Mouse (Mus musculus): ENCODE measurements around the gene Slc3a1. TPM values are rescaled to one million over a fixed set of nuclear protein-coding genes. Genes with fewer than 3 reads are reported as not detected.

The Slc3a1 gene
- total RNA-seq, 2 experiments from 2014 or later, result not detected

DNA sequence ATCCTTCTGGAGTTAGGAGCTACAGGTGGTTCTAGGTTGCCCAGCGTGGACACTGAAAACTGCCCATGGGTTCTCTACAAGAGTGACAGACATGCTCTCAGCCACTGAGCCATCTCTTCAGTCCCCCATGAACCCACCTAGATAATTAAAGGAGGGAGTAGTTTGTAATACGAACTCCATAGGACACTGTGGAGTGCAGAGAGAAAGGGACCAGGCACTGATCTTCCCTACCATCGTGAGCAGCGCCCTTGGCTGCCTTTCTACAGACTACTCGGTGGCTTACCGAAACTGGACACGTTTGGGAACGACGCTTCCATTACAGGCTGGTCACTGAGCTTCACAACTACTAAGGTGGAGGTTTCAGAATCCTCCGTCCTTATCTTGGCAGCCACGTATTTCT lies 52.6 kb downstream of the Slc3a1 start:
- ATAC-seq (replicated peaks; ENCODE audit: low FRiP score, poor library complexity, severe bottlenecking), result no peak

DNA sequence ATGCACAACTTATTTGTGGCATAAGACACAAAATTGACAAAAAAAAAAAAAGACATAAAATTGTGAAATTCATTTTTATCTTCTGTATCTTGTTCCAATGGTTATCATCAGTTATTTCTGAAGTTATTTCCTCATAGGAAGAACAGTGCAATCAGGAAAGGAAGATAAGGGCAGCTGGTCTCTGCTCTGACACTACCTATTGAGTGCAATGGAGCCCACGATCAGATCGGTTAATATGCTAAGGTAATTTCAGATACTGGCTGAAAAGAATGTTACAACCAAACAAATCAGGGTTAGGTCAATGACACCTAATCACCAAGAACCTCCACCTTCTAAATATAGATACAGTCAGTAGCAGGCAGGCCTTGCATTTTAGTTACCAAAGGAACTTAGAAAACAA lies 57.2 kb downstream of the Slc3a1 start:
- ATAC-seq (replicated peaks; ENCODE audit: low FRiP score, poor library complexity, severe bottlenecking), result no peak

DNA sequence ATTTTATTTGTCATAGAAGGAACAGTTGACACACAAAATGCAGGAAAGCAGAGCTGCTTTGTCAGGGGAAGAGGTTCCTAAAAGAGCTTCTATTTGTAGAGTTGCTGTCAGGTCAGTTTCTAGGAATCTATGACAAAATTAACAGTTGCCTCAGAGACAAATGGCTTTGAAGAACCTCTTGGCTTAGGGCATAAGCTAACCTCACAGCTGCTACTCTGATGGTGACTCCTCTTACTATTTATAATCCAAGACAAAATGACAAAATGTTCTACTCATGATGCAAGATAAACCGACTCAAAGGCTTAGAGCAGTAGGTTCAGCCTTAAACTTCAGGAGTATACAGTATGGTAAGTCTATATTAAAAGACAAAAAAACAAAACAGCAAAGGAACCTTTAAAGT lies 58.3 kb downstream of the Slc3a1 start:
- no peak for ATAC-seq (replicated peaks; ENCODE audit: low FRiP score, poor library complexity, severe bottlenecking)

DNA sequence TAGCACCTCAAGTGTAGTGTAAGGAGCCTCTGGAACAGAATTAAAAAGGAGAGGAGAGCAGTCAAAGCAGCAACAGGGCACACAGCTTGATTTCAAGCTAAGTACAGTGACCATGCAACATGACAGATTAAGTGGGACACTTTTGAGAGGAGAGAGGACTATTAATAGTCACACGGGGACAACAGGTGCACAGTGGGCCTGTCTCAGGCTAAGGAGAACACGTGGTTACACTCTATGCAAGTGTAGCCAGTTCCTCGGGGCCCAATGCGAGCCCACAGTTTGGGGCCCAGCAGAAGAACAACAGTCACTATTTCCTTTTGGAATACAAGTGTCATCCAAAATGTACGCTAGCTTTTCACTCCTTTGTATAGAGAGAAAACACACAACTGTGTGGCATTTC lies 59.4 kb downstream of the Slc3a1 start:
- no peak for ATAC-seq (replicated peaks; ENCODE audit: low FRiP score, poor library complexity, severe bottlenecking)

DNA sequence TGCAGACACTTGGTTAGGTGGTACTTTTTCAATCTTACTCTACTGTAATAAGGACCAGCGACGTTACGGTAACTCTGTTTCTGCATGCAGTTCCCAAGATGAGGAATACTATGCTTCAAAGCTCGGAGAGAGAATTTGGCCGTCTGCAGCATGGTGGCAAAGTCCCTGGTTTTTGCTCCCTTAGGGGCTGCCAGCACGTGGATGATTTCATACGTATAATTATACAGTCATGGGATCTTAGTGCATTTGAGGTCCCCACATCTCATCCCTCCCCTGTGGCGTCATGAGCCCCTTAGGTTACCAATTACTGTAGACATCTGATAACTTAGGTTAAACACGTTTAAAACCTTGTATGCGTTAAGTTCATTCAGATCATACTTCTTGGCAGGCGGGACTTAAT lies 60.2 kb downstream of the Slc3a1 start:
- ATAC-seq (replicated peaks; ENCODE audit: low FRiP score, poor library complexity, severe bottlenecking), result no peak

DNA sequence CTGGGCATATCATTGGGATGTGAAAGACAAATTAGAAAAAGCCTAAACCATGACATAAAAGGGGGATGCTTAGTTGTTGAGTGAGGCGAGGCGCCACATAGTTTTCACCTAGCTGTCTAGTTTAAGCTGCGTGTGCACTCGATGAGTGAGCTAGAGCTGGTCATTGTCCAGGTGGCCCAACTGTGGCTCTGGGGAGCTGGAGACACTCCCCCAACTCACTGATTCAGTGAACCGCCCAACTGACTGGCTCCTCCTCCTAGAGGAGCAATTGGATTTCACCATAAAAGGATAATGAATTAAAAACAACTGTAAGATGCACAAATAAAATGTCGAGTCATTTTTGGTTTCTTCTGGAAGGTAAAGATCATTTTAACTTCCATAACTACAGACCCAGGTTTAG lies 60.8 kb downstream of the Slc3a1 start:
- ATAC-seq (replicated peaks; ENCODE audit: low FRiP score, poor library complexity, severe bottlenecking), result no peak

DNA sequence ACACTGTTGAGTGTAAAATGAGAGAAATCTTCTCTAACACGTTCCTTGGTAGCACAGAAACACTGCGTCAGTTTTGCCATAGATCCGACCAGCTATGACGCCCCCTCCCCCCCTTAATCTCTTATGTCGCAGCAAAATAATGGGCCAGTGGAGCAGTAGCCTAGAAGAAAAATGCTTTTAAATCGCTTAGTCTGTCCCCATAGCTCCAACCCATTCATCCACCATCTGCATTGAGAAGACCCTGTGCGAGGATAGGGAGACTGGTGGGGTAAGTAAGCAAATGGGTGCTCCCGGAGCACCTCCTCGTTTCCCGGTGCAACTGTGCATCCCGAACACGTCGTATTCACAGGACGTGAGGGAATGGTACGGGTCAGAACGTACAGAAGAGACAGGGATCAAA lies 61.4 kb downstream of the Slc3a1 start:
- no peak for ATAC-seq (replicated peaks; ENCODE audit: low FRiP score, poor library complexity, severe bottlenecking)

DNA sequence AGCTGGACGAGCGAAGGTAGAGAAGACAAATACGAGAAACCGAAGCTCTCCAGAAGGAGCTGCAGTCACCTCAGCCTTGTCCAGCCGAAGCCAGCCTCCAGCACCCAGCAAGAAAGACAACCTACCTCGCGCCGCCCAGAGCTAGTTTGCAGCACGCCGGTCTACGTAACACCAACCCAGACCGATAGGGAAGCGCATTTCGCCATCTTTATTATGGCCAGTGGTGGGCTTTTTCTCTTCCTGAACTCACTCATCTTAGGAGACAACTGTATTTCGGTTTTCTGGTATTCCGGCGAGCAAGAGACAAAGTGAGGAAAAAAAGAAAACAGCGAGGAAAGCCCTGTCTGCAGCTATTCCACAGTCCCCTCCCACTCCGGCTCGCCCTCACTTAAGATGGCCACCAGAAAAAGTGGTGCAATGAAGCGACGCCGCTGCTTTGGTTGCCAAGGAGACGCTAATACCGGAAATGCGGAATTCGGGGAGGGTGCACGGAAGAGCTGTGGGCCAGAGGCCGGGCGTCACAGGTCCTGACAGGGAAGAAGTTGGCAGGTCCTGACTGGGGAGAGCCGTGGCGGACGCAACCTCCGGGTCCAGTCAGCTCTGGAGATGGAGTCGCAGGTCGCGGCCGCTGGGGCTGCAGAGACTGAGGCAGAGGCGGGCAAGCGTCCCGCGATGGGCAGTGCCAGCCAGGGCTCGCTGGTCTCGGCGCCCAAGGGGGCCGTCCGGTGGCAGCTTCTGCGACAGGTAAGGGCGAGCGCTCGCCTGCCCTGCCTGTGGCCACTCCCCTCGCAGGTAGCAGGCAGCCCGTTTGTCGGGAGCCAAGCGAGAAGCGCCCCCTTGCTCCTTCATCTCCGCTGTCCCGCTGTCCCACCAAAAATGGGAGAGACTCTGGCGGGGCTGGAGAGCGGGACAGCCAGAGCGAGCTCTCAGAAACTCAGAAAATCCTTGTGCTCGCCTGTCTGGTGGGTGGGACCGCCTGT lies 62.2 kb downstream of the Slc3a1 start, which contains the start of the genes Prepl and Camkmt:
Gene Prepl, minus strand, starts transcription at position 122 of the 980 bp plus-strand sequence.
Gene Camkmt, plus strand, starts transcription at position 433 of the 980 bp plus-strand sequence.
- peak; percentile 96 for ATAC-seq (replicated peaks; ENCODE audit: low FRiP score, poor library complexity, severe bottlenecking)

DNA sequence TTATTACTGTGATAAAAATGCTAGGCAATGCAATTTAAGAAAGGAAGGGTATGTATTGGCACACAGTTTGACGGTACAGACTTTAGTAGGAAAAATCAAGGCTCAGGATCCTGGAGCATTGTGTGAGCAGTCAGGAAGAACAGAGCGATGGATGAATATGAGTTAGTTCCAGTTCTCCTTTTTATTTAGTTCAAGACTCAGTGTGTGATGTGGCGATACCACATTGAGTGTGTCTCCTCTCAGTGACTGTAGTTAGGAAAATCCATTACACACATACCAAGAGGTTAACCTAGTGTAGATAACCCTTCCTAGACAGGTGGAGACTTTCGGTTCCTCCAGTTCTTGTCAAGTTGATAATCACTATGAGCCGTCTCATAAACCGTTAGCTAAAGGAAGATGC lies 63.6 kb downstream of the Slc3a1 start:
- no peak for ATAC-seq (replicated peaks; ENCODE audit: low FRiP score, poor library complexity, severe bottlenecking)

DNA sequence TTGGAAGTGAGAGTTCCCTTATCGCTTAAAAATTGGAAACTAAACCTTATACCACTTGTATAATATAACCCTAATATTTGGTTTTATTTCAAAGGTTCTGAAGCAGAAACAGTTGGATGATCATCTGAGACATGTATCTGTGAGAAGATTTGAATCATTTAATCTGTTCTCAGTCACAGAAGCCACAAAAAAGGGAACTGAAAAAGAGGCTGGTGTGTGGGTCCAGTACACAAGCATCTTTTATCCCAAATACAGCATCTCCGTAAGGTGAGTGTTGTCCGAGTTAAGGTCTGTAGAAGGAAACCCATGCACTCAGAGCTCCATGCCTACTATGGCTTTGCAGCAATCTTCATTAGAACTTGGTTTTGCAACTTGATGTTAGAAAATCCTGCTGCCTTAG lies 68.2 kb downstream of the Slc3a1 start:
- no peak for ATAC-seq (replicated peaks; ENCODE audit: low FRiP score, poor library complexity, severe bottlenecking)

DNA sequence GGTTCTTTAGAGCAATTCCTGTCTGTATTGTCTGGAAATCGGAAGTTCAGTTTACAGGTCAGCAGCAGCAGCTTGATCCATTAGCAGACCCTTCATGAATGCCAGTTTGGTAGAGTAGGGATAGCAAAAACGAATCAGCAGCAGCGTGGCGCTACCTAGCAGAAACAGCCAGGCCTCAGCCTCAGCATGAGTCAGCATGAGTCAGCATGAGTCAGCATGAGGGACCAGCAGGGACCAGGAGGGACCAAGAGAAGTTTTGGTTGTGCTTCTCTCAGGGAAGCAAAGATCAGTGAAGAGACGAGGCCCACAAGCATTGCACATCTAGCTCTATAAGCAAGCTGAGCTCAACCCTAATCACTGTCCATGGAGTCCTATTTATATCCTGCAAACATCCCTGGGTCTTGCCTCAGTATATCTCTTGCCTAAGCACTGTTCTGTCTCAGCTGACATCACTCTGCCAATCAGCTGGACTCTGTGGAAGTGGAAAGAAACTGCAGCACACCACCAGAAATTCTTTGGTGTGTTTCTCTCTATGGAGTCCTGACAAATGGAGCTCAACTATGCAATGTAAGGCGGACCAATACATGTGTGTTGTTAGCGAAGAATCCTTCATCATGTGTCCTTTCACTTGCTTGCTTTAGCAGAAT lies 70.6 kb downstream of the Slc3a1 start:
- ATAC-seq (replicated peaks; ENCODE audit: low FRiP score, poor library complexity, severe bottlenecking), result peak; percentile 85

DNA sequence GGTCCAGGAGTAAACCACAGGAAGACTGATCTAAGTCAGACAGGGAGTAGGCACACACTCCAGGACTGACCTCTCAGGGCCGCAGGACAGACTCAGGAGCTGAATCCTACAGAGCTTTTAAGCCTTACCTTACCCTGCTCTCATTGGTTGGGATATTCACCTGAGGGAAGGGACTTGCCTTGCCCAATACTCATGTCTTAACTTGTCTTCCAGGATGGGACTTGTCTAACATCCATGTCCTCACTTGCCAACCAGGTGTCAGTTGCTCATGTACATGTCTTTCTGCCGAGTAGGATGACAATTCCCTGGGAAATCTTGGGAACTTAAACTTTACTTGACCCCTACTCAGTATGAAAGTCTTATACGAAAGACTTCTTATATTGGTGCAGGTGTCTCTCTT lies 72.1 kb downstream of the Slc3a1 start:
- ATAC-seq (replicated peaks; ENCODE audit: low FRiP score, poor library complexity, severe bottlenecking), result no peak

DNA sequence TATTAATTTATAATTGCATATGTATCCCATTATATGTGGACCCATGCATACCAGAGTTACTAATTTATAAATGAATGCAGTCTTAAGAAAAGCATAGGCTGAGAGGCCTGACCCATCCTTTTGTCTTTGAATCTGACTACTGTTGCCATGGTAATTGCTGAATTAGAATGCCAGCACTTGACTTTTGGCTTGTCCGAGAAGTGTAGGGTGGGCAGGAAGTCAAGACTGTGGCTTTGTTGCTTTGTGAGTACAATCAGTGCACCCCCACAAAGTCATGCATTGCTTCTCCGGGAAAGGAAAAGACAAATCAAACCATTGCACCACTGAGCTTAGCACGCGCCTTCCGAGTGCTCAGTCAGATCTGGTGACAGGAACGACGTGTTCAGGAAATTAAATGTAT lies 73.6 kb downstream of the Slc3a1 start:
- ATAC-seq (replicated peaks; ENCODE audit: low FRiP score, poor library complexity, severe bottlenecking), result no peak

DNA sequence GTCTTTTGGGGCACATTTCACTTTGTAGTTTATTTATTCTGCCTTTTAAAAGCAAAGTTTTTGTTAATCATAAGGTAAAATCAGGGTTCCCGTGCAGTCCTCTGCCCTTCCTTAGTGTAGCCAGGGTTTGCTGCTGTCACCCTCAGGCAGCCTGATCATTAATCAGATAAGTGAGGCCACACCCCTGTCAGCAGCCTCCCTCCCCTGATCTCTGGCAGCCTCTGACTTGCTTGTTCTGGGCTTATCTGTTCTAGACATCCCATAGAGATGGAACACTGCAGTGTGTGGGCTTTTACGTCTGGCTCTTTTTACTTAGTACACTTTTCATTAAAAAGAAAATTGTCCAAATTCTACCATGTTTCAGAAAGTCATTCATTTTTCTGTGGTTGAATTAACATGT lies 75.1 kb downstream of the Slc3a1 start:
- ATAC-seq (replicated peaks; ENCODE audit: low FRiP score, poor library complexity, severe bottlenecking), result peak; percentile 70; the same call in 1 of the 2 replicates

DNA sequence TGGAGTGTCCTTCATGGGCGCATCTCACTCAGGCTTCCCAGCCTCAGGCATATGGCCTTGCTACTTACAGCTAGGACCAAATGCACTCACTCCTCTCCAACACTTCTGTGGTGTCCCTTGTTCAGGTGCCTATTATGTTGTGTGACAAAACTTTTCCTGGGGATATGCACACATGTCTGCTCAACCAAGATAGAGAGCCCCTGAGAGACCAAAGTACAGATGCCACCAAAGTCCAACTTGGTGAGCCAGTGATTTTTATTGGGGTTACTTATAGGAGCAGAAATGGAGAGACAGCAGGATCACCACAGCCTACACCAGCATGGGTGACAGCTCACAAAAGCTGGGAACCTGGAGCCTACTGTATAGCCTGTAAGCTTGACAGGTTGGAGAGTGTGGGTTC lies 82.5 kb downstream of the Slc3a1 start:
- no peak for ATAC-seq (replicated peaks; ENCODE audit: low FRiP score, poor library complexity, severe bottlenecking)

DNA sequence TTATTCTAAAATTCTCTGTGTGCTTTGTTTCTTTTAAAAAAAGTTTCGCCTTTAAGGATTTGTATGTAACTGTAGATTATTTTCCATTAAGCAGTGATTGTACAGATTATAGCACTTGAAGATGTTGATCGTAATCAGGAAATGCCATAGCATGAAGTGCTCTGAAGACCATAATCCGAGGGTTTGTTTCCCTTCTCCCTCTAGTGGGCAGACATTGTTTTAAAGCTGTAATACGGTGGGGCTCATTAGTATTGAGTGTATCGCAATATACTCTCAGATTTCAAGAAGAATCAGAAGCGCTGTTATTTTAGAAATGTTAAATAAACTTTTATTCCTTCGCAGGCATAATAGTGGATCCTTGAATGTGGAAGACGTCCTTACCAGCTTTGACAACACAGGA lies 85.3 kb downstream of the Slc3a1 start:
- no peak for ATAC-seq (replicated peaks; ENCODE audit: low FRiP score, poor library complexity, severe bottlenecking)

Other genes starting within 250 kb of the Slc3a1 start
- 20.5 and 30.3 TPM in 2 replicates for gene Lrpprc, start 237.6 kb upstream of the Slc3a1 start, total RNA-seq (2015; ENCODE audit: low replicate concordance)
- 31.0 and 58.3 TPM in 2 replicates for gene Lrpprc, start 237.6 kb upstream of the Slc3a1 start, total RNA-seq (2017; ENCODE audit: low replicate concordance)
- gene Ppm1b, start 71.6 kb upstream of the Slc3a1 start, total RNA-seq (2015; ENCODE audit: low replicate concordance), result 102 and 124 TPM in 2 replicates
- 107 and 145 TPM in 2 replicates for gene Ppm1b, start 71.6 kb upstream of the Slc3a1 start, total RNA-seq (2017; ENCODE audit: low replicate concordance)
- 14.1 and 23.1 TPM in 2 replicates for gene Prepl, start 61.9 kb downstream of the Slc3a1 start, total RNA-seq (2015; ENCODE audit: low replicate concordance)
- 2.8 and 8.2 TPM in 2 replicates for gene Prepl, start 61.9 kb downstream of the Slc3a1 start, total RNA-seq (2017; ENCODE audit: low replicate concordance)
- 2.9 TPM in 1 of 2 replicates, not detected in the other for gene Camkmt, start 62.2 kb downstream of the Slc3a1 start, total RNA-seq (2015; ENCODE audit: low replicate concordance)
- gene Camkmt, start 62.2 kb downstream of the Slc3a1 start, total RNA-seq (2017; ENCODE audit: low replicate concordance), result 5.0 and 6.2 TPM in 2 replicates

Measured in erythroid progenitor cell, adult 5-6 weeks (primary cell).